Mouse (Mus musculus) liver, embryonic 14.5 days (tissue): ENCODE measurements around the gene Tmem14c.

Experiments
- CTCF ChIP-seq: IDR thresholded peaks from 2 replicates; pipeline ENCODE4 v1.5.1; 2016; ENCODE audit warnings: antibody characterized with exemption, low read depth, control low read depth
- EP300 ChIP-seq: IDR thresholded peaks from 2 replicates; pipeline ENCODE4 v1.6.1; 2016; ENCODE audit warnings: antibody characterized with exemption, low read depth

DNA sequence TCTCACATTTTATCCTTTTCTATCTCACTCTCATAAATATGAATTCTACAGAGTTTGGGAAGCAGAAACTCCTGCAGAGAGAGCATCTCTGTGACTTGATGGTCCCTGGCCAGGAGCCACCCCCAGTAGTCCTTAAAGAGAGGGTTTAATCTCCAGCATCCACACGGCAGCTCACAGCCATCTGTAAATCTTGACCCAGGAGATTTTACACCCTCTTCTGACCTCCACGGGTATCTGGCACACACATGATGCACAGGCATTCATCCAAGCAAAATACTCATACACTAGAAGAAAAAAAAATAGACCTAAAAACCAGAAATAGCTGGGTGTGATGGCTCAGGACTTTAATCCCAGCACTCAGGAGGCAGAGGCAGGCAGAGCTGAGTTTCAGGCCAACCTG, 27.7 kb upstream of the Tmem14c start:
- TF ChIP-seq CTCF (no peak), EP300 (peak; percentile 43; the same call in 1 of the 2 replicates)
